Mouse (Mus musculus): ENCODE measurements around the gene Nrg4. TPM values are rescaled to one million over a fixed set of nuclear protein-coding genes. Genes with fewer than 3 reads are reported as not detected.
A peak's percentile ranks its signal among the peaks of the same experiment; 100 is the strongest.

Gene Nrg4
- total and polyA plus RNA-seq, 3 experiments, result 0.81 to 1.7 (median 1.2) TPM

GRCm38 (mm10) chr9:55325564-55326514 lies 805 bp downstream of the Nrg4 start:
- Histone ChIP-seq H3K4me3 (replicated peaks in 1 of 3; ENCODE audit: low read depth in 2 of 3, low read length in 2 of 3, poor library complexity in 1 of 3) (peak overlapping the region in 2 of 3 experiments; percentile 55 to 61), H3K4me1 (ENCODE audit: control insufficient read depth in 1 of 2, insufficient read depth in 2 of 2) (peaks cover 6 to 35% of the 10 kb centered on the region in 2 experiments), H3K36me3 (replicated peaks in 1 of 2; ENCODE audit: control insufficient read depth in 1 of 2, insufficient read depth in 1 of 2, low read length in 1 of 2) (no peaks in the 10 kb centered on the region), H3K9ac (ENCODE audit: insufficient read depth, low read depth) (no peak overlapping the region), H3K4me2 (ENCODE audit: insufficient read depth, low read depth, poor library complexity, severe bottlenecking) (peak overlapping the region; percentile 94), H3K27me3 (replicated peaks) (peaks cover 71% of the 10 kb centered on the region), H3K27ac (ENCODE audit: insufficient read depth, low read depth) (no peak overlapping the region), H3K79me2 (replicated peaks; ENCODE audit: control insufficient read depth, extremely low read depth, insufficient read depth, poor library complexity, severe bottlenecking) (no peaks in the 10 kb centered on the region), H3K9me3 (replicated peaks; ENCODE audit: low read length) (no peaks in the 10 kb centered on the region)
- TF ChIP-seq MXI1 (IDR thresholded peaks at IDR 0.05; ENCODE audit: low read depth, low read length) (no peak), CTCF (conservative IDR thresholded peaks at IDR 0.05 in 1 of 2, IDR thresholded peaks at IDR 0.05 in 1 of 2; ENCODE audit: low read depth in 2 of 2, low read length in 2 of 2) (peak in 1 of 2 experiments; percentile 55; a peak in 2 of 4 replicates), ZNF384 (IDR thresholded peaks at IDR 0.05; ENCODE audit: low read depth, low read length) (peak; percentile 84), MEF2A (IDR thresholded peaks at IDR 0.05; ENCODE audit: borderline replicate concordance, low read depth, low read length) (no peak), ZMIZ1 (IDR thresholded peaks at IDR 0.05; ENCODE audit: low read depth, low read length) (no peak), KAT2A (IDR thresholded peaks at IDR 0.05; ENCODE audit: insufficient replicate concordance, low read length) (no peak), RAD21 (IDR thresholded peaks at IDR 0.05; ENCODE audit: low read depth, low read length) (peak; percentile 48), BHLHE40 (IDR thresholded peaks at IDR 0.05; ENCODE audit: low read depth, low read length) (peak; percentile 92), SMC3 (IDR thresholded peaks at IDR 0.05; ENCODE audit: low read depth, low read length) (0 out of 2 replicates have a peak, but pooled peaks have one; percentile 12), HCFC1 (IDR thresholded peaks at IDR 0.05; ENCODE audit: low read depth, low read length) (no peak), MAX (IDR thresholded peaks at IDR 0.05; ENCODE audit: low read length) (no peak)
- peak; percentile 25 for DNase-seq (ENCODE audit: extremely low read depth)
- in situ Hi-C loops (cut with MboI; ENCODE audit: low pct_ligation_motif_present, low pct_unique_long_range_greater_than_20kb, low sequenced_read_pairs), result loop anchor here (5.0 kb wide), 1 partner anchor 66 kb away; no protein-coding TSS in a partner anchor
- dilution Hi-C loops (cut with MboI; ENCODE audit: extremely low pct_ligation_motif_present, extremely low pct_unique_long_range_greater_than_20kb, low sequenced_read_pairs), result no loop called here

- H3K79me2 ChIP-seq (replicated peaks; ENCODE audit: control insufficient read depth, extremely low read depth, insufficient read depth, poor library complexity, severe bottlenecking), result no peaks in the 10 kb centered on the region
- no peak overlapping the region for H3K9ac ChIP-seq (ENCODE audit: insufficient read depth, low read depth)
- H3K36me3 ChIP-seq (replicated peaks in 1 of 2; ENCODE audit: control insufficient read depth in 1 of 2, insufficient read depth in 1 of 2, low read length in 1 of 2), result no peaks in the 10 kb centered on the region
- peaks cover 6 to 35% of the 10 kb centered on the region in 2 experiments for H3K4me1 ChIP-seq (ENCODE audit: control insufficient read depth in 1 of 2, insufficient read depth in 2 of 2)
- no peak overlapping the region for H3K4me3 ChIP-seq (replicated peaks in 1 of 3; ENCODE audit: low read depth in 2 of 3, low read length in 2 of 3, poor library complexity in 1 of 3)
- peaks cover 63% of the 10 kb centered on the region for H3K27me3 ChIP-seq (replicated peaks)
- no peaks in the 10 kb centered on the region for H3K9me3 ChIP-seq (replicated peaks; ENCODE audit: low read length)
- H3K27ac ChIP-seq (ENCODE audit: insufficient read depth, low read depth), result no peak overlapping the region
- 0 out of 2 replicates have a peak overlapping the region, but pooled peaks have one; percentile 94 for H3K4me2 ChIP-seq (ENCODE audit: insufficient read depth, low read depth, poor library complexity, severe bottlenecking)
- no peak for TF ChIP-seq SMC3 (IDR thresholded peaks at IDR 0.05; ENCODE audit: low read depth, low read length)
- TF ChIP-seq NELFE (IDR thresholded peaks at IDR 0.05; ENCODE audit: low read depth, low read length), result no peak
- no peak for TF ChIP-seq BHLHE40 (IDR thresholded peaks at IDR 0.05; ENCODE audit: low read depth, low read length)
- TF ChIP-seq ZNF384 (IDR thresholded peaks at IDR 0.05; ENCODE audit: low read depth, low read length), result no peak
- TF ChIP-seq KAT2A (IDR thresholded peaks at IDR 0.05; ENCODE audit: insufficient replicate concordance, low read length), result no peak
- TF ChIP-seq POLR2A (IDR thresholded peaks at IDR 0.05; ENCODE audit: low read depth, low read length), result no peak
- no peak for TF ChIP-seq CHD2 (IDR thresholded peaks at IDR 0.05; ENCODE audit: low read length)
- TF ChIP-seq GABPA (IDR thresholded peaks at IDR 0.05; ENCODE audit: insufficient replicate concordance, low read depth, low read length), result no peak
- TF ChIP-seq RCOR1 (conservative IDR thresholded peaks at IDR 0.05; ENCODE audit: low read depth, low read length), result no peak
- no peak for TF ChIP-seq POLR2AphosphoS2 (IDR thresholded peaks at IDR 0.05; ENCODE audit: low read depth, low read length)
- dilution Hi-C loops (cut with MboI; ENCODE audit: extremely low pct_ligation_motif_present, extremely low pct_unique_long_range_greater_than_20kb, low sequenced_read_pairs), result no loop called here
- in situ Hi-C loops (cut with MboI; ENCODE audit: low pct_ligation_motif_present, low pct_unique_long_range_greater_than_20kb, low sequenced_read_pairs), result loop anchor here (5.0 kb wide), 1 partner anchor 67 kb away; no protein-coding TSS in a partner anchor
- DNase-seq (ENCODE audit: extremely low read depth), result no peak
Observed at GRCm38 (mm10) chr9:55325061-55325460, 1.6 kb downstream of the Nrg4 start.
